Mouse (Mus musculus) ZHBTc4 (cell line): ENCODE data around the gene Hmga1.
A peak's percentile ranks its signal among the peaks of the same experiment; 100 is the strongest.

ENCODE experiments used
- DNase-seq: peaks from one replicate; pipeline ENCODE4 v3.0.0-alpha.2; 2011; ENCODE audit warnings: low read depth, low spot score

The Hmga1 gene

GRCm38 (mm10) chr17:27556315-27557011 lies at the start of gene Hmga1:
Gene Hmga1, plus strand, starts transcription at chr17:27556497.
- DNase-seq, result peak; percentile 96

GRCm38 (mm10) chr17:27506871-27507590 lies 49.3 kb upstream of the Hmga1 start:
- DNase-seq, result no peak

DNA sequence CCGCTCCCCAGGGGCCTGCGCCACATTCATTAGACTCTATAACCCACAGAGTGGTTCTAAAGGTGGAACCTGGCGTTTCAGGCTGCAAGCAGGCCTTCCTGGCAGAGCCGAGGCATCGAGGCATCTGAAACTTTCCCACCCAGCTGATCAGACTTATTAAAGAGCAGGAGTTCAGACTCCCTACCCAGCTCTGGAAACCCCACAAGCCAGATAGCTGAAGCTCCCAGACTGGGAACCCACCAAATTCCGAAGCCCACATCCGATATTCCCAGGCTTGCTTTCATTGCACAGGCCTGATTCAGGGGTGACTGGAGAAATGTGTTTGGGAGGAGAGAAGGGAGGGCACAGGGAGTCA lies 48.7 kb upstream of the Hmga1 start:
- DNase-seq, result no peak

- DNase-seq, result no peak
These were observed 48.3 kb upstream of the Hmga1 start for GRCm38 (mm10) chr17:27508002-27508401.

DNA sequence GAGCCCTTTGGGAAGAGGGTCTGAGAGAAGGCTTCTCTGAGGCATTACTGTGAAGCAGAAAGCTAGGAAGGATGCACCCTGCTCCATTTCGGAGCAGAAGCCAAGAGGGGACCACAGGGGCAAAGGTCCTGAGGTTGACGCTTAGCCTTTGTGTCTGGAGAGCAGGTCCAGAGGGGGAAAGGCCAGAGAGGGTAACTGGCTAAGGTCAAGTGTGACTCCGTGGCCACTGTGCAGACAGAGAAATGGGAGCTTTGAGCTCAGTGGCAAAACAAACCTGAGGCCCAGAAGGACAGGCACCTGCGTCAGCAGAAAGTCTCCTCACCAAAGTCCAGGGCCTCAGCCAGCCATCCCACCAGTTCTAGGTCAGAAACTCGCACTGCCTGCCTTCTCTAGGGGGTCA lies 47.8 kb upstream of the Hmga1 start:
- no peak for DNase-seq

DNA sequence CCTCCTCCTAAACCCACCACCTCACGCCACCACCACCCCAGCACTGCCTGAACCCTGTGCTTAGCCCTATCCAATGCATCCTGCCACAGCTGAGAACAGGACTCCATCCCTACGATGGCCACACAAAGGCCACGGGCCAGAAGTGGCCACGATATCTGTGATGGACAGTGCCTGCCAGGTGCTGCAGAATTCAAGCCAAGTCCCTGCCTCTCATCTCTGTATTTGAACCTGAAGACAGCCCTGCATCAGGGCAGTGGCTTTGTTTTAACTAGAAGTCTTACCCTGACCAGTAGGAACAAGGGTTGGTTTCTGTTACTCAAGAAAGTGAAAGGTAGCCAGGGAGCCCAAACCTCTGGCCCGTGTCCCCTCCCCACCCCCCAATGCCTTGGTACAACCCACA lies 47.2 kb upstream of the Hmga1 start:
- no peak for DNase-seq

GRCm38 (mm10) chr17:27510258-27511124 lies 45.8 kb upstream of the Hmga1 start:
- no peak for DNase-seq

DNA sequence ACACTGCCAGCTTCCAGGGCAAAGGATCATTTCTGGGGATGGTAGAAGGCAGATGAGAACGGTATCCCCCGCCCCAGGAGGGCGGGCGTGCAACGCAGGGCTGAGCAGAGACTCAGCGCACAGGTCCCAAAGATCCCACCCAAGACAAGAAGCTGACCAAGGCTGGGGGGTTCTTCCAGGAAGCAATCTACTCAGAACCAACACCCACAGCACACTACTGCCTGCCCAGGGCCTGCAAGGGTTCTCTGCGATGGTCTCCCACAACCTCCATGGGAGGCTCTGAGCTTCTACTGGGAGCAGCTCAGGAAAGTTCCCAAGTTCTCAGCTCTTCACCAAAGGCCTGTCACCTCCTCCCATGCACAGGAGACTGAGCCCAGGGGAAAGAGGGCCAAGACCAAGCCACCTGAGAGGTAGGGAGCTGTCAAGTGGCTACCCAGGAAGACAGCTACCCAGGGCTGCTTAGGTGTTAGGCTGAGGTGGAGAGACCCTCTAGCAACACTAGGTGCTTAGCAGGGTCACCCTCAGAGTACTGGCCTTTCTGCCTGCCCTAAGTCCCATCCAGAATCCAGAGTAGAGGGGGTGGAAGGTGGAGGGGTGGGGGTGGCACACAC lies 45.1 kb upstream of the Hmga1 start:
- no peak for DNase-seq

- peak; percentile 49 for DNase-seq
These were observed 44.3 kb upstream of the Hmga1 start for GRCm38 (mm10) chr17:27511865-27512618.

GRCm38 (mm10) chr17:27512619-27513161 lies 43.6 kb upstream of the Hmga1 start:
- peak; percentile 49 for DNase-seq

DNA sequence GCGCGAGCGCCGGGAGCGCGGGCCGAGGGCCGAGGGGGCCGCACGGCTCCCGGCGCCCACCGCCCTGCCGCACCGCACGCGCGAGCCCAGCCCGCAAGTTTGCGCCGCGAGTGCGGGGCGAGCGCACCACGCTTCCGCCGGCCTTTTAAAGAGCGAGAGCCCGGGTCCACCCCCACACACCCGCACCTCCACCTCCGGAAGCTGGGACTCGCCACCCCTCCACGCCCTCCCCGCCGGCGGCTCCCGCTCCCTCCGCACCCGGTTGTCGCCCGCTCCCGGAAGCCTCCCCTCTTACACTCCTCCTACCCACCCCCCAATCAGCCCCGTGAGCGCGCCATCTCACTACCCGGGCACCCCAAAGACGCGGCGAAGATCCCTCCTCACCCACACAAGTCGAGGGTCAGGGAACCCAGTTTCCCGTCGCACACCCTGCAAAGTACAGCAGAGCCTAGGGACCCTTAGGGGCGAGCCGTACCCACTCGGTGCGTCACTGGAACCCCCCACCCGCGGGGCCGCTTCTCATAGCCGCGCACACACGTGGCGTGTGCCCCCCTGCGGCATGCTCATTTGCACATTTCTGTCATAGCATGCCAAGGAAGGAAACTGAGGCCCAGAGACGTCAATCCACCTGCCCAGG lies 42.9 kb upstream of the Hmga1 start:
- peak; percentile 52 for DNase-seq

GRCm38 (mm10) chr17:27513916-27514762 lies 42.2 kb upstream of the Hmga1 start:
- peak; percentile 29 for DNase-seq

- DNase-seq, result no peak
These were observed 38.0 kb upstream of the Hmga1 start for GRCm38 (mm10) chr17:27518296-27518695.

DNA sequence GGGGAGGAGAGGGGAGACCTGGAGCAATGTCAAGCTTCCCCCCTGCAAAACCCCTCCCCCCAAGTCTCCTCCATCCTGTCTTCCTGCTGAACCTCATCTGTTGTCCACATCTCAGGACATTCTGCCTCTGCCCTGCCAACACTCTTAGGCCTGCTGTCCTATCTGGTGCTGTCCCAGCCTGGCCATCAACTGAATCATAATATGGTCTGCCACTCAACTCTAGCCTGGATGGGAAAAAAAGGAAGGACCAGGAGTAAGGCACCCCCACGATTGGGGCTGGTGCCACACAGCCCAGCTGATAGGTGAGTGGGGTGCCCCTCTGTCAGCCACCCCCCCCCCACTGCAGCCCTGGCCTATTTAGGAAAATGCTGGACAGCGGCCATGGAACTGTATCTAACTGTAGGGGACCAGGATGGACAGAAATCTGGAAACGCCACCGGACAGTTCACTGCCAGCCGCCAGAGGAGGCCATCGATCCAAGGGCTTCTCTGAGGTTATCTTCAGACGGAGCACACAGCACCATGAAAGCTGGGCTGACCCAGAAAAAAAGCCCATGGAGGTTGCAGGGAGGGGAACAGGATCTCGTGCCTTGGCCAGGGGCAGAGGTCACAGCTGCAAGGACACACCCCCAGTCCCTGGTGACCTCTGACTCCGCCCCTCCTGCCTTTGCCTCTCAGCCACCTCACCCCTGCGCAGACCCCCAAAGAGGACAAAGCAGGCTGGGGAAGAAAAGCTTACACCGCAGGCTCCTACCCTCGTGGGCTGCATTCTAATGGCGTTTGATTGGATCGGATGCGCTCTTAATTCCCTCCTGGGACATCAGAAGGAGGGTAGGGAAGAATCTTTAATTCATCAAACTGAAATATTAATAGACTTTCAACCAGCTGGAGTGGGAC lies 37.3 kb upstream of the Hmga1 start:
- DNase-seq, result no peak

DNA sequence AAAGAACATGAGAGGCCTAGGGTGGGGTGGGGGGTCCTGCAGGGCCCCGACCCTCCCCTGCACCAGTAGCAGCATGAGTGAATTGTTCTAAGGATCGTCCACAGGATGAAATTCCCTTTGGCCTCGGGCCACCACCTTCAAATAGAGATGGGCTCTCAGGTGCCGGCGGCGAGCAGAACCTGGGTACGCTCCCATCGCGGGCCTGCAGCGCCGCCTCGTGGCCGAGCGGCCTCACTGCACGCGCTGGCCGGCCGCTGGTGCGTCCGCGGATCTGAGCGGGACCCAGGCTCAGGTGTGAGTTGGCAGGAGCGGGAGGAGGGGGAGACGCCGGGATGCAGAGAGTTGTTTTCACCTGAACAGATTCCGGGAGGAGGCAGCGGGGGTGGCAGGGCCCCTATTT lies 35.7 kb upstream of the Hmga1 start:
- peak; percentile 84 for DNase-seq

DNA sequence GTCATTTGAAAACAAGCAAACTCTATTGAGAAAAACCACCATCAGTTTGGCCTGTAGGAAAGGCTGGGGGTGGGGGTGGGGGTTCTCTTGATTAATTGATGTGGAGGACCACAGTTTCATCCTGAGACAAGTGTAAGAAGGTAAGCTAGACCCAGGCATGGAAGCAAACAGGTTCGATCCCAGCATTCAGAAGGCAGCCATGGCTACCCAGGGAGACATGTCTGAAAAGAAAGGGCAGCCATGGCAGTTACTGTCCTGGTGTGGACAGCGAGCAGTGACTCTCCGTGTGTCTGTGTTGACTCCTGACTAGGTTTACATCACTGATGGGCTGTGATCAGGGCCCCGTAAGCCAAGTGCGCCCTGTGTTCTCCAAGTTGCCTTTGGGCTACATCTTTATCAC lies 35.0 kb upstream of the Hmga1 start, which contains the start of gene Grm4:
Grm4 (minus strand) TSS at position 101 of the 400 bp plus-strand sequence.
- no peak for DNase-seq

DNA sequence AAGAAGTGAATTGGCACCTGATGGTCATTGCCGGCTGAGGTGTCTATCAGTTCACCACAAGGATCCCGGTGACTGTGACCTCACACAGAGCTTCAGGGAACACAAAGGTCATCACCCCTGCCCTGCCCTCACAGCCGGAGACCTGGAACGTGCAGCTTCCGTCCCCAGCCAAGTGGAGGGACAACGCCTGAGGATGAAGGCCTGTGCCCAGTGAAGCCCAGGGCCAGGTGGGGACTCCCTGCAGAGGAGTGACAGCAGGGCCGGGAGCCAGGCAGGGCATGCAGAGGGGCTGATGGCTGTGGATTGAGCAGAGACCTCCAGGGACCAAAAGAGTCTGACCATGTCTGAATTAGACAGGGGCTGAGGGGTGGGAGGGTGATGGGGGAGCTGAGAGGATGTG lies 33.2 kb upstream of the Hmga1 start:
- DNase-seq, result no peak

- no peak for DNase-seq
These were observed 29.1 kb upstream of the Hmga1 start for GRCm38 (mm10) chr17:27527188-27527587.
